Mouse (Mus musculus) stomach, embryonic 14.5 days (tissue): ENCODE measurements around the gene Lpin2. TPM values are rescaled to one million over a fixed set of nuclear protein-coding genes. Genes with fewer than 3 reads are reported as not detected.

Experiments used
- ATAC-seq: fragments of 200-750 bp; cut with Nextera tagmentation; 2 replicates; pipeline ENCODE4 v1.8.0; 2017; ENCODE audit warnings: low read depth, moderate TSS enrichment; ENCODE audit not compliant: insufficient number of reproducible peaks, insufficient read depth, low FRiP score
- H3K27ac ChIP-seq: fragments of 300-500 bp; sonication (generic); 2 replicates; pipeline ENCODE4 v1.5.1; 2014; ENCODE audit warnings: mild to moderate bottlenecking, low read length, moderate library complexity, mixed read lengths
- H3K27me3 ChIP-seq: fragments of 300-500 bp; sonication (generic); 2 replicates; pipeline ENCODE4 v1.6.1; 2014; ENCODE audit warnings: low read length, control low read depth, mixed read lengths; ENCODE audit not compliant: control insufficient read depth, insufficient read depth
- H3K36me3 ChIP-seq: fragments of 300-500 bp; sonication (generic); 2 replicates; pipeline ENCODE4 v1.6.1; 2014; ENCODE audit warnings: mild to moderate bottlenecking, control low read depth, low read length, moderate library complexity, mixed read lengths; ENCODE audit not compliant: control insufficient read depth, insufficient read depth
- H3K4me1 ChIP-seq: fragments of 300-500 bp; sonication (generic); 2 replicates; pipeline ENCODE4 v1.6.1; 2014; ENCODE audit warnings: low read length, control low read depth, mixed read lengths; ENCODE audit not compliant: control insufficient read depth, insufficient read depth
- H3K4me2 ChIP-seq: fragments of 300-500 bp; sonication (generic); replicated peaks from 2 replicates; pipeline ENCODE4 v1.6.1; 2014; ENCODE audit warnings: low read depth, low read length, control low read depth
- H3K4me3 ChIP-seq: fragments of 300-500 bp; sonication (generic); 2 replicates; pipeline ENCODE4 v1.5.1; 2014; ENCODE audit warnings: low read depth, low read length, control low read depth
- H3K9ac ChIP-seq: fragments of 300-500 bp; sonication (generic); replicated peaks from 2 replicates; pipeline ENCODE4 v1.6.1; 2014; ENCODE audit warnings: low read depth, mild to moderate bottlenecking, control low read depth, low read length, moderate library complexity, mixed read lengths
- H3K9me3 ChIP-seq: fragments of 300-500 bp; sonication (generic); 2 replicates; pipeline ENCODE4 v1.6.1; 2016; ENCODE audit warnings: low read depth, low read length, control low read depth; ENCODE audit not compliant: control insufficient read depth
- WGBS: fragments of 180-500 bp; shearing (Covaris S2); extraction: QIAGEN DNeasy Blood & Tissue Kit; methylation state at CpG from one replicate; pipeline ENCODE4 v1.1.7; 2014; 5-methylcytosine and 5-hydroxymethylcytosine counted together
- polyA plus RNA-seq: library from polyadenylated mRNA; unstranded; fragments of >200 nt; fragmentation: Nextera tagmentation; extraction: Ambion mirVana; gene quantifications from 2 replicates; pipeline ENCODE4 v1.2.1, GENCODE M21; 2014

The Lpin2 gene
- polyA plus RNA-seq, 1 experiment from 2014 or later = 38.6 TPM

DNA sequence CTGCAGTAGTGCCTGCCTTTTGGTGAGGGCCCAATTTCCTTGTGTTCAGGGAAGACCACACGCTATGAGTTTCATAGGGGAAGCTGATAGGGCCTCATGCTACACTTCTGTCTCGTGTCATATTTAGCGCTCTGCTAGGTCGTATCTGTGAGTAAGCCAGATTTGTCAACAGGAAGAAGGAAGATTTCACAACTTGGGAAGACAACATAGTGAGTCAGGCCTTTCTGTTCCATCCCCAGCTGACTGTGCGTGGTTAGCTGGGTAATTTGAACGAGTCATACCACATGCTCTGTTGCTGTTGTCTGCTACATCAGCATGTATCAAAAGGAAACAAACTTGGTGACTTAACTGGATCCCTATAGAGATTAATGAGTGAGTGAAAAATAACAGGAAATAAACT is 17.4 kb upstream of the Lpin2 start:
- H3K27me3 ChIP-seq = no peaks in the 10 kb centered on the region
- H3K27ac ChIP-seq = no peak overlapping the region
- H3K9me3 ChIP-seq = no peaks in the 10 kb centered on the region
- H3K9ac ChIP-seq = no peak overlapping the region
- ATAC-seq = no peak
- H3K4me2 ChIP-seq = no peak overlapping the region
- H3K4me1 ChIP-seq = peaks cover under 1% of the 10 kb centered on the region; the same call in 1 of the 2 replicates
- H3K36me3 ChIP-seq = no peaks in the 10 kb centered on the region
- WGBS = 70% methylated on average over 6 of the region's 6 CpGs
- no peak overlapping the region for H3K4me3 ChIP-seq

DNA sequence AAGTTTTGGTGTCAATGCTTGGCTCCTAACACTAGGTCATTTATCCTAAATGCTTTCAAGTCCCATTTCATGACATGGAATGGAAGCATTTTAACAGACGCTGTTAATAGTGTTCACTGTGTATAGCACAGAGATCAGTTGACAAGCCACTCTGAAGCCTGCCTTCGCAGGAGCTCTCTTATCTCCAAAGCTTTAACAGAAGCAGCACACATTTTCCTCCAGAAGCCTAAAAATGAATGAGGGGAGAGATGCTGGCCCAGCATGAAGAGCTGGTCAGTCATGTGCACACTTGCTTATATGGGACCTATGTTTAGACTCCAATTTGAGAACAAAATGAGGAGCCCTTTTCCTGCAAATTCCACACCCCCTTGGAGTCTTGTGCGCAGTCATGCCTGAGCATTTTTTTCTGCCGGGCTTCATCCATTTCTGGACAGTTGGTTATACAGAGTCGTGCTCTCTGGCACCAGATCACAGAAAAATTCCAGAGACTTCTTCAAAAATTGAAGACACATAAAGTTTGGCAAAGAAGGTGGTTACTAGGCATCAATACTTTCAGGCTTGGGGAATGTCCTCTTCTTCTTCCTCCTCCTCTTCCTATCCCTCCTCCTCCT is 14.1 kb upstream of the Lpin2 start:
- no peak for ATAC-seq
- Histone ChIP-seq H3K9me3 (no peaks in the 10 kb centered on the region), H3K4me2 (no peak overlapping the region), H3K4me1 (no peaks in the 10 kb centered on the region), H3K27ac (no peak overlapping the region), H3K27me3 (no peaks in the 10 kb centered on the region), H3K9ac (no peak overlapping the region), H3K36me3 (no peaks in the 10 kb centered on the region), H3K4me3 (no peak overlapping the region)
- 61% methylated on average over 5 of the region's 5 CpGs for WGBS

DNA sequence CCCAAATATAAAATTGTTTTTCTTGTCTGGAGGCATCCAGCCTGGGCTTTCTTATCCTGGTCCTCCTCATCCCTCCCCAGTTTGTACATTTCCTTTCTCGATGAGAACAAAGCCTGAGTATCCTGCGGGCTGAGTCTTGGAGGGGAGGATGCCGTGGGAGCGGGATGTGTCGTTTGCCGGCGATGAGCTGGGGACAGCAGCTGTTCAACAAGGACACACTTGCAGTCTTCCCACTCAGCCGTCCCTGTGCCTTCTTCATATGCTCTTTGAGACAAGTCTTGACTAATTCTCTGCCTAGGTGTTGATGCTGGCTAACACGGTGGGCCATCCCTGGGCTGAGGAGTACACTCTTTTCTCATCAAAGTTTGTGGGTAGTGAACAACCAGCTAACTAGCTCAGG is 13.5 kb upstream of the Lpin2 start:
- Histone ChIP-seq H3K9ac (no peak overlapping the region), H3K27me3 (no peaks in the 10 kb centered on the region), H3K27ac (no peak overlapping the region), H3K4me3 (no peak overlapping the region), H3K4me1 (no peaks in the 10 kb centered on the region), H3K36me3 (no peaks in the 10 kb centered on the region), H3K9me3 (no peaks in the 10 kb centered on the region), H3K4me2 (no peak overlapping the region)
- ATAC-seq = no peak
- 71% methylated on average over 9 of the region's 9 CpGs for WGBS

GRCm38 (mm10) chr17:71169639-71170038 is 12.7 kb upstream of the Lpin2 start:
- WGBS = 51% methylated on average over 1 of the region's 1 CpGs
- Histone ChIP-seq H3K27me3 (no peaks in the 10 kb centered on the region), H3K9me3 (no peaks in the 10 kb centered on the region), H3K36me3 (no peaks in the 10 kb centered on the region), H3K9ac (no peak overlapping the region), H3K4me1 (no peaks in the 10 kb centered on the region), H3K4me3 (no peak overlapping the region), H3K4me2 (no peak overlapping the region), H3K27ac (no peak overlapping the region)
- ATAC-seq = no peak

DNA sequence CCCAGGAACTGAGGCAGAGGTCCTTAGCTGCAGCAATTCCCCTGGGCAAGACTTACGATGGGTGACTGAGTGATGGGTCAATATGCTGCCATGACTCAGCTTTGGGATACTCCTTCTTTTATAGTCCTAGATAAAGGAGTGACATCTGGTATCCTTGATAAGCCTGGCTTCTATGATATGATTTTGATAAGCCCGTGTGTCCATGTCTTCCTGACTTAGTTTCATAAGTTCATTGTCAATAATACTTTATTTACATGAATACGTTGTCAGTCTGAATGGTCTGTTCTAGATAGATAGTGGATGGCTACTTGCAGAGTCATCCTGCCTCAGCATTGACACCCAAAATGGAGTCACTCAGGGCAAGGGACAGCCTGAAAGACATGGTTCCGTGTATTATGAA is 11.2 kb upstream of the Lpin2 start:
- Histone ChIP-seq H3K36me3 (no peaks in the 10 kb centered on the region), H3K4me3 (no peak overlapping the region), H3K4me1 (no peaks in the 10 kb centered on the region), H3K27ac (no peak overlapping the region), H3K4me2 (no peak overlapping the region), H3K27me3 (no peaks in the 10 kb centered on the region), H3K9me3 (no peaks in the 10 kb centered on the region), H3K9ac (no peak overlapping the region)
- WGBS = 90% methylated on average over 4 of the region's 4 CpGs
- ATAC-seq = no peak; the same call in 1 of the 2 replicates

DNA sequence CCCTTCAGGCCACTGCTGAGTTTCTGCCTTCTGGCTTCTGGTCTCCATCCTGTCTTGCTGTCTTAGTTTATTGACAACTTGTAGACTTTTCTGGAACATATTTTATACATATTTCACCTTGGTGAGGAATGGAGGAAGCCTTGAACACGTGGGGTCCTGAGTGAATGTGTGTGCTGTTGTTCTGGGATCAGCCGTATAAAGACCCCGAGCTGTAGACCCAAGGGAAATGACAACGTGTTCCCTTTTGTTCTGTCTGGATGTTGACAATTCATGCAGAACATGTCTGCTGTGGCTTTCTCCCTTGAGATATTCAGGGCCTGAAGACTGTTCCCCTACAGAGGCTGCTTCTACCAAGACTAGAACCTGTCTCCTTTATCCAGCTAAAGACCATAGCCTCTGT is 5.0 kb upstream of the Lpin2 start:
- Histone ChIP-seq H3K36me3 (no peaks in the 10 kb centered on the region), H3K9ac (no peak overlapping the region), H3K4me1 (0 out of 2 replicates have a peak, but pooled peaks cover 4% of the 10 kb centered on the region), H3K27me3 (no peaks in the 10 kb centered on the region), H3K4me2 (no peak overlapping the region), H3K9me3 (no peaks in the 10 kb centered on the region), H3K4me3 (no peak overlapping the region), H3K27ac (no peak overlapping the region)
- 74% methylated on average over 4 of the region's 4 CpGs for WGBS
- ATAC-seq = no peak

DNA sequence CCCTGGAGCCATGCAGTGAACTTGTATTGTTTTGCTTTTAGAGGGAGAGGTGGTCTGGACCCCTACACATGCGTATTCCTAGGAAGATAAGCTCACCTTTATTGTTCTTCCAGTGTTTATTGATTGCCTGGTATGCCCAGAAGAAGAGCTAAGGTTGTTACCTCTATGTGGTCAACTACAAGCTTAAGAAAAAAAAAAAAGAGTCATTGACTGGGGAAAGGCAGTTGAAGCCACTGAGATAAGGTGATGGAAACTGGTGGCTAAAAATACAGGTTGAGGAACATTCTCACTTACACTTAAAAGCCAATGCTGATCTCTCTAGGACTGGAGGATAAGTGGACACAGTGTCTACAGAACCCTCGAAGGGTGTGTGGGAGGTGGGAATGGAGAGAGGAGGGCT is 4.4 kb upstream of the Lpin2 start:
- no peaks in the 10 kb centered on the region for H3K36me3 ChIP-seq
- H3K4me3 ChIP-seq = no peak overlapping the region
- H3K27me3 ChIP-seq = no peaks in the 10 kb centered on the region
- H3K4me2 ChIP-seq = no peak overlapping the region
- 76% methylated on average over 2 of the region's 2 CpGs for WGBS
- no peaks in the 10 kb centered on the region for H3K9me3 ChIP-seq
- no peak overlapping the region for H3K27ac ChIP-seq
- H3K4me1 ChIP-seq = 0 out of 2 replicates have a peak, but pooled peaks cover 6% of the 10 kb centered on the region
- ATAC-seq = no peak
- H3K9ac ChIP-seq = no peak overlapping the region

DNA sequence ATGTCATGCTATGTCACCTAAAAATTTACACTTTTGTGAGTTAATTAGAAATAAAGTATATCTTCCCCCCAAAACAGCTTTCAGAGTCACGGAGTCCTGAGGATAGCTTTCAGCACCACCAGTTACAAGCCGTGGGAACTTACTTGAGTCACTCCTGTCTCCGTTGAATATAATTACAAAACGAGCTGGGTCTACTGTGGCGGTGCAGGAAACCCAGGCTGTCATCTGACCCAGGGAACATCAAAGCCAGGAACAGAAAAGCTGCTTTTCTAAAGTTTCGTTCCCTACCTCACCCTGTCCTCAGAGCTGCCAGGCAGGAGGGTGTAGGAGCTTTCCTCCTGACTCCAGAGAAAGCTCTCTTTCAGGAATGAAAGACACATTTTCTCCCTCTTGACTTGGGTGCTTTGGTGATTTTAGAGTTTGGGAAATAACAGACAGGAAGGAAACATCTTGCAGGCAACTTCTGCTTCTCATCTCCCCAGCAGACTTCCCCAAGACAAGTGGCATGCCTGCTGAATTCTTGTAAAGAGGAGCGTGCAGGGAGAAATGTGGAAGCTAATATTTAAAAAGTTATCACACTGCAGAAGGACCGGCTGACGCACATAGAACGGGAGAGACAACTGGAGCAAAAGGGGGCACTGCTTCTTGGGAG is 3.7 kb upstream of the Lpin2 start:
- H3K4me3 ChIP-seq = no peak overlapping the region
- no peak overlapping the region for H3K9ac ChIP-seq
- no peak overlapping the region for H3K27ac ChIP-seq
- 0 out of 2 replicates have a peak, but pooled peaks cover 6% of the 10 kb centered on the region for H3K4me1 ChIP-seq
- H3K9me3 ChIP-seq = no peaks in the 10 kb centered on the region
- no peaks in the 10 kb centered on the region for H3K36me3 ChIP-seq
- no peak for ATAC-seq
- H3K4me2 ChIP-seq = no peak overlapping the region
- 34% methylated on average over 10 of the region's 10 CpGs for WGBS
- H3K27me3 ChIP-seq = no peaks in the 10 kb centered on the region
